ENCODE assay signal across 9 mouse cellular contexts in genomic region chr8:95352871-95353866, GRCm38 (mm10). TPM values are rescaled to one million over a fixed set of nuclear protein-coding genes. Genes with fewer than 3 reads are reported as not detected.
A peak's percentile ranks its signal among the peaks of the same experiment; 100 is the strongest.
DNase-seq lines count a peak whose midpoint lies in the region; ATAC-seq and TF ChIP-seq lines count a peak whose summit lies in the region.
"Had no signal": no experiment of that assay in that cellular context is flagged by ENCODE, and none has a peak within 500 bp of the region (broad histone marks: within the 10 kb centered on the region; RNA-seq: fewer than 3 reads in every experiment).

No protein-coding gene starts in this region.

- H3K4me2 ChIP-seq in embryonic facial prominence, embryonic 15.5 days (replicated peaks), result peak overlapping the region; percentile 99
- H3K4me2 ChIP-seq in limb, embryonic 15.5 days, result peak overlapping the region; percentile 99
- peak overlapping the region; percentile 95 for H3K4me2 ChIP-seq in midbrain, postnatal 0 days (ENCODE audit: low read depth, low read length, poor library complexity, severe bottlenecking)

- peaks cover 42% of the 10 kb centered on the region for H3K4me1 ChIP-seq in embryonic facial prominence, embryonic 15.5 days
- H3K4me1 ChIP-seq in limb, embryonic 15.5 days, result peaks cover 43% of the 10 kb centered on the region
- peaks cover 7% of the 10 kb centered on the region; the same call in 1 of the 2 replicates for H3K4me1 ChIP-seq in midbrain, postnatal 0 days (ENCODE audit: insufficient read depth, low read length)

- H3K27me3 ChIP-seq in embryonic facial prominence, embryonic 15.5 days, result peaks cover 28% of the 10 kb centered on the region
- peaks cover 39% of the 10 kb centered on the region for H3K27me3 ChIP-seq in limb, embryonic 15.5 days
- no peaks in the 10 kb centered on the region for H3K27me3 ChIP-seq in midbrain, postnatal 0 days (ENCODE audit: insufficient read depth, low read length)
- H3K27me3 ChIP-seq: CH12.LX had no signal

- ATAC-seq in embryonic facial prominence, embryonic 15.5 days (ENCODE audit: insufficient number of reproducible peaks, low FRiP score, low TSS enrichment, low read depth), result peak; percentile 32; the same call in 1 of the 2 replicates
- ATAC-seq in limb, embryonic 15.5 days (ENCODE audit: insufficient number of reproducible peaks, low FRiP score, low TSS enrichment, low read depth), result peak; percentile 4; the same call in 1 of the 2 replicates
- ATAC-seq in midbrain, postnatal 0 days (ENCODE audit: low FRiP score), result peak; percentile 38
- no peak for ATAC-seq in erythroid progenitor cell, adult 5-6 weeks (replicated peaks; ENCODE audit: low FRiP score, poor library complexity, severe bottlenecking)

- no peak; the same call in 1 of the 2 replicates for TF ChIP-seq CTCF in midbrain, postnatal 0 days (IDR thresholded peaks at IDR 0.05)

- H3K36me3 ChIP-seq in embryonic facial prominence, embryonic 15.5 days, result no peaks in the 10 kb centered on the region
- H3K36me3 ChIP-seq in limb, embryonic 15.5 days, result no peaks in the 10 kb centered on the region
- no peaks in the 10 kb centered on the region for H3K36me3 ChIP-seq in midbrain, postnatal 0 days (ENCODE audit: insufficient read depth, low read length)

- peak; percentile 49 to 63 for DNase-seq in layer of hippocampus, postnatal 10 days (ENCODE audit: low spot score in 2 of 2)
- DNase-seq in layer of hippocampus, adult 18-20 months (ENCODE audit: low spot score in 2 of 2), result no peak
- peak; percentile 61 for DNase-seq in adrenal gland, postnatal 14 days
- DNase-seq in heart, postnatal 36 days, result peak; percentile 52 to 67
- peak; percentile 61 for DNase-seq in midbrain, postnatal 0 days (ENCODE audit: low spot score)

- H3K27ac ChIP-seq in embryonic facial prominence, embryonic 15.5 days (replicated peaks), result peak overlapping the region; percentile 55
- H3K27ac ChIP-seq in limb, embryonic 15.5 days, result peak overlapping the region; percentile 44
- H3K27ac ChIP-seq in midbrain, postnatal 0 days (ENCODE audit: low read depth, low read length), result peak overlapping the region; percentile 71

- peak overlapping the region; percentile 72 for H3K4me3 ChIP-seq in embryonic facial prominence, embryonic 15.5 days (replicated peaks)
- H3K4me3 ChIP-seq in limb, embryonic 15.5 days, result peak overlapping the region; percentile 73
- peak overlapping the region; percentile 87 for H3K4me3 ChIP-seq in midbrain, postnatal 0 days (ENCODE audit: low read depth, low read length)

- WGBS in embryonic facial prominence, embryonic 15.5 days, result 4% methylated on average over 62 of the region's 62 CpGs
- WGBS in limb, embryonic 15.5 days, result 3% methylated on average over 62 of the region's 62 CpGs
- WGBS in midbrain, postnatal 0 days, result 2% methylated on average over 62 of the region's 62 CpGs

- H3K9me3 ChIP-seq in embryonic facial prominence, embryonic 15.5 days (replicated peaks), result no peaks in the 10 kb centered on the region
- no peaks in the 10 kb centered on the region for H3K9me3 ChIP-seq in limb, embryonic 15.5 days
- no peaks in the 10 kb centered on the region for H3K9me3 ChIP-seq in midbrain, postnatal 0 days (ENCODE audit: low read length)

- intact Hi-C loops in heart, postnatal 36 days (cut with DNase I), result loop anchor here (1.0 to 5.0 kb wide), 5 partner anchors 20 to 81 kb away; partner anchors contain the start of gene Cfap20

- H3K9ac ChIP-seq in embryonic facial prominence, embryonic 15.5 days, result peak overlapping the region; percentile 59
- peak overlapping the region; percentile 65 for H3K9ac ChIP-seq in limb, embryonic 15.5 days
- peak overlapping the region; percentile 73 for H3K9ac ChIP-seq in midbrain, postnatal 0 days (replicated peaks; ENCODE audit: low read length, poor library complexity, severe bottlenecking)

RNA-seq across cellular contexts. Expression of gene Mmp15, which starts 1.1 kb away (rescaled TPM):
- 10 to 100 TPM; 41.2 to 42.5 TPM for total RNA-seq in layer of hippocampus, postnatal 10 days (2021)
- 10 to 100 TPM; 13.4 to 13.6 TPM for total RNA-seq in layer of hippocampus, adult 18-20 months (2021)
- 21.3 and 21.8 TPM in 2 replicates for total RNA-seq in adrenal gland, postnatal 14 days (2021)
- 12.6 and 13.0 TPM in 2 replicates for polyA plus RNA-seq in embryonic facial prominence, embryonic 15.5 days (2015; fragmentation: Nextera tagmentation; extraction: Ambion mirVana)
- 10 to 100 TPM; 58.7 to 67.8 TPM for total RNA-seq in heart, postnatal 36 days (2021)
- 7.8 and 8.1 TPM in 2 replicates for polyA plus RNA-seq in limb, embryonic 15.5 days (2015; fragmentation: Nextera tagmentation; extraction: Ambion mirVana)
- total RNA-seq in midbrain, postnatal 0 days (2014; rRNA removed), result 52.9 and 59.1 TPM in 2 replicates
- polyA plus RNA-seq in midbrain, postnatal 0 days (2015; fragmentation: Nextera tagmentation; extraction: Ambion mirVana), result 12.9 and 13.7 TPM in 2 replicates
- not detected in 2 replicates for total RNA-seq in erythroid progenitor cell, adult 5-6 weeks (2015; ENCODE audit: low replicate concordance)
- total RNA-seq in erythroid progenitor cell, adult 5-6 weeks (2017; ENCODE audit: low replicate concordance), result not detected in 2 replicates

RNA-seq across cellular contexts. Expression of gene Usb1, which starts 21.1 kb away (rescaled TPM):
- total RNA-seq in layer of hippocampus, postnatal 10 days (2021), result 10 to 100 TPM; 17.2 to 22.8 TPM
- total RNA-seq in layer of hippocampus, adult 18-20 months (2021), result 10 to 100 TPM in 1 of 2 experiments, 1 to 10 TPM in 1; 9.8 to 11.2 TPM
- 17.4 and 25.0 TPM in 2 replicates for total RNA-seq in adrenal gland, postnatal 14 days (2021)
- 45.3 and 46.3 TPM in 2 replicates for polyA plus RNA-seq in embryonic facial prominence, embryonic 15.5 days (2015; fragmentation: Nextera tagmentation; extraction: Ambion mirVana)
- total RNA-seq in heart, postnatal 36 days (2021), result 10 to 100 TPM; 13.6 to 18.9 TPM
- 41.0 and 44.5 TPM in 2 replicates for polyA plus RNA-seq in limb, embryonic 15.5 days (2015; fragmentation: Nextera tagmentation; extraction: Ambion mirVana)
- total RNA-seq in midbrain, postnatal 0 days (2014; rRNA removed), result 65.8 and 87.0 TPM in 2 replicates
- polyA plus RNA-seq in midbrain, postnatal 0 days (2015; fragmentation: Nextera tagmentation; extraction: Ambion mirVana), result 28.9 and 30.1 TPM in 2 replicates
- 5.4 and 13.0 TPM in 2 replicates for total RNA-seq in erythroid progenitor cell, adult 5-6 weeks (2015; ENCODE audit: low replicate concordance)
- total RNA-seq in erythroid progenitor cell, adult 5-6 weeks (2017; ENCODE audit: low replicate concordance), result 2.3 TPM in 1 of 2 replicates, not detected in the other

RNA-seq across cellular contexts. Expression of gene Zfp319, which starts 21.4 kb away (rescaled TPM):
- total RNA-seq in layer of hippocampus, postnatal 10 days (2021), result 10 to 100 TPM; 18.1 to 19.4 TPM
- 10 to 100 TPM; 17.6 to 18.5 TPM for total RNA-seq in layer of hippocampus, adult 18-20 months (2021)
- total RNA-seq in adrenal gland, postnatal 14 days (2021), result 10.6 and 11.6 TPM in 2 replicates
- 9.1 and 10.2 TPM in 2 replicates for polyA plus RNA-seq in embryonic facial prominence, embryonic 15.5 days (2015; fragmentation: Nextera tagmentation; extraction: Ambion mirVana)
- total RNA-seq in heart, postnatal 36 days (2021), result 1 to 10 TPM; 8.1 to 8.7 TPM
- polyA plus RNA-seq in limb, embryonic 15.5 days (2015; fragmentation: Nextera tagmentation; extraction: Ambion mirVana), result 8.7 and 9.0 TPM in 2 replicates
- 20.1 and 21.4 TPM in 2 replicates for total RNA-seq in midbrain, postnatal 0 days (2014; rRNA removed)
- polyA plus RNA-seq in midbrain, postnatal 0 days (2015; fragmentation: Nextera tagmentation; extraction: Ambion mirVana), result 11.2 and 11.7 TPM in 2 replicates
- 0.36 and 0.42 TPM in 2 replicates for total RNA-seq in erythroid progenitor cell, adult 5-6 weeks (2015; ENCODE audit: low replicate concordance)
- total RNA-seq in erythroid progenitor cell, adult 5-6 weeks (2017; ENCODE audit: low replicate concordance), result 0.39 and 0.61 TPM in 2 replicates

RNA-seq across cellular contexts. Expression of gene Tepp, which starts 42.8 kb away (rescaled TPM):
- total RNA-seq in layer of hippocampus, postnatal 10 days (2021), result 1 to 10 TPM; 1.4 to 1.7 TPM
- total RNA-seq in layer of hippocampus, adult 18-20 months (2021), result under 1 TPM in 1 of 2 experiments, not detected in 1; 0.57 TPM
- total RNA-seq in adrenal gland, postnatal 14 days (2021), result not detected in 2 replicates
- 0.39 and 0.51 TPM in 2 replicates for polyA plus RNA-seq in embryonic facial prominence, embryonic 15.5 days (2015; fragmentation: Nextera tagmentation; extraction: Ambion mirVana)
- not detected for total RNA-seq in heart, postnatal 36 days (2021)
- 0.74 TPM in 1 of 2 replicates, not detected in the other for polyA plus RNA-seq in limb, embryonic 15.5 days (2015; fragmentation: Nextera tagmentation; extraction: Ambion mirVana)
- total RNA-seq in midbrain, postnatal 0 days (2014; rRNA removed), result 0.77 and 1.1 TPM in 2 replicates
- polyA plus RNA-seq in midbrain, postnatal 0 days (2015; fragmentation: Nextera tagmentation; extraction: Ambion mirVana), result 2.5 and 3.7 TPM in 2 replicates
- total RNA-seq in erythroid progenitor cell, adult 5-6 weeks (2015; ENCODE audit: low replicate concordance), result not detected in 2 replicates
- total RNA-seq in erythroid progenitor cell, adult 5-6 weeks (2017; ENCODE audit: low replicate concordance), result not detected in 2 replicates
- total RNA-seq: CH12.LX had no signal

RNA-seq across cellular contexts. Expression of gene Cngb1, which starts 46.8 kb away (rescaled TPM):
- under 1 TPM; 0.87 to 0.91 TPM for total RNA-seq in layer of hippocampus, postnatal 10 days (2021)
- total RNA-seq in layer of hippocampus, adult 18-20 months (2021), result under 1 TPM; 0.76 to 0.79 TPM
- total RNA-seq in adrenal gland, postnatal 14 days (2021), result 1.0 and 2.0 TPM in 2 replicates
- 0.80 and 0.94 TPM in 2 replicates for polyA plus RNA-seq in embryonic facial prominence, embryonic 15.5 days (2015; fragmentation: Nextera tagmentation; extraction: Ambion mirVana)
- total RNA-seq in heart, postnatal 36 days (2021), result under 1 TPM; 0.64 to 0.98 TPM
- polyA plus RNA-seq in limb, embryonic 15.5 days (2015; fragmentation: Nextera tagmentation; extraction: Ambion mirVana), result 0.47 and 0.87 TPM in 2 replicates
- total RNA-seq in midbrain, postnatal 0 days (2014; rRNA removed), result 0.38 and 0.76 TPM in 2 replicates
- 0.54 and 0.79 TPM in 2 replicates for polyA plus RNA-seq in midbrain, postnatal 0 days (2015; fragmentation: Nextera tagmentation; extraction: Ambion mirVana)
- total RNA-seq in erythroid progenitor cell, adult 5-6 weeks (2015; ENCODE audit: low replicate concordance), result not detected in 2 replicates
- not detected in 2 replicates for total RNA-seq in erythroid progenitor cell, adult 5-6 weeks (2017; ENCODE audit: low replicate concordance)
- total RNA-seq: CH12.LX had no signal

Comparison
In these comparisons a context has a peak if more than half of its experiments do, and no peak if none do; other contexts are left out.
1. DNase-seq: peak in layer of hippocampus, postnatal 10 days (2 of 2), adrenal gland, postnatal 14 days (single experiment), heart, postnatal 36 days (2 of 2) and midbrain, postnatal 0 days (single experiment); none in layer of hippocampus, adult 18-20 months (0 of 2).
2. RNA of gene Mmp15, which starts 1.1 kb away (total RNA-seq): 58.7 to 67.8 TPM in heart, postnatal 36 days, 52.9 to 59.1 TPM in midbrain, postnatal 0 days, 41.2 to 42.5 TPM in layer of hippocampus, postnatal 10 days, 21.3 to 21.8 TPM in adrenal gland, postnatal 14 days and 13.4 to 13.6 TPM in layer of hippocampus, adult 18-20 months; not detected in erythroid progenitor cell, adult 5-6 weeks; every median in the first group is over 10 times any median in the second.
3. Peak in every context shown above with its lines, with median percentiles within 50 percentile points of each other: H3K27ac ChIP-seq, H3K4me2 ChIP-seq, H3K4me3 ChIP-seq and H3K9ac ChIP-seq.